Mouse (Mus musculus) fat pad, adult 2 months (tissue): ENCODE data around the gene Fkbp5.

Experiments used
- DNase-seq: peaks from one replicate; pipeline ENCODE4 v3.0.0-alpha.2; 2011; ENCODE audit warnings: low read depth, low spot score; ENCODE audit errors: extremely low read depth

The Fkbp5 gene

DNA sequence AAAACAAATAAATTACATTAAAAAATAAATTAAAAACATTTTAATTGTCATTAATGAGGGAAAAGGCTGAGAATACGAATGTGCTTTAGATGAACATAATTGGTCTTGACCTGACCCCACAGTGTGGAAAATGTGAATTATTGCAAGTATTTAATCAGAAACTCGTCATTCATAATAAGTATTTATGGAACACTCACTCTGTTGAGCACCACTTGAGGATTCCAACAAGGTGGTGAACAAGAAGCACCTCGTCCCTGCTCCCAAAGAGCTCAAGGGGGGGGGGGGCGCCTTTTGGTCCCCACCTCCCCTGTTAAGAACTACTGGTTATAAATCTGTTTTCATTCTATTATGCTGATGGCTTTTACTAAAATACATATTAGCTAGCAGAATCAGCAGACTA is 51.4 kb downstream of the Fkbp5 start:
- DNase-seq, result no peak

GRCm38 (mm10) chr17:28463701-28464443 is 53.5 kb downstream of the Fkbp5 start:
- DNase-seq, result no peak

DNA sequence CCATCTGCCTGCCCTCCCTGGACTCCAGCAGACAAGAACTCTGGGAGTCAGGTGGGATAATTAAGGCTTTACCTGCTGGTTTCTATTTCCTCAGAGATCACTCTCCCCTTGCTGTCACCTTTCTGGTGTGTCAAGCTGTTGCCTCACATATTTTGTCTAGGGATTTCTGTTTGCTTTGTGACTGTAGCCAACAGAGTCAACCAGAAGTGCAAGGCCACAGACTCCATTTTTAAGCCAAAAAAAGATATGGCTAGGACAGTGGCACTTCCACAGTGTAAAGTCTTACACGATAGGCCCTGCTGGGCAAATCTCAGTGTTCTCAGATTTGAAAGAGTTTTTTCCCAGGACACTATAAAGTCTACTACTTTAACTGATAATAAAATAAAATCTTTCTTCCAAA is 56.9 kb downstream of the Fkbp5 start:
- no peak for DNase-seq

- DNase-seq, result no peak
Measured at GRCm38 (mm10) chr17:28455098-28455497, 62.2 kb downstream of the Fkbp5 start.

- DNase-seq, result no peak
Measured at GRCm38 (mm10) chr17:28452889-28453288, 64.4 kb downstream of the Fkbp5 start.

DNA sequence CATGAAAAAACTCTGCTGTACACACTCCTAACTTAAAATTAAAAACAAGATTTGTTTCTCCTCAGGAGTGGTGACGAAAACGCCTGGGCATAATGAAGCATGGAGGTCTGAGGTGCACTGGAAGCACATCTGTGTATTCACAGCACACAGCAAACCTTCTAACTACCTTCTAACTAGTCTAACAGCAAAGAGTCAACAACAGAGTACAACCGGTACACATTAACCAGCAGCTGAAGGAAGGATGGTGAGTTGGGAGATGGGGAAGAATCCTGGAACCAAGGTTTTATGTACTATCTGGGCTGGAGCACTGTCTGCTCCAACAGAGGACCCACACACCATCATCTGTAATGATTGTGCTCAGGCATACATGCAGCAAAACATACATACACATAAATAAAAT is 65.4 kb downstream of the Fkbp5 start:
- no peak for DNase-seq

DNA sequence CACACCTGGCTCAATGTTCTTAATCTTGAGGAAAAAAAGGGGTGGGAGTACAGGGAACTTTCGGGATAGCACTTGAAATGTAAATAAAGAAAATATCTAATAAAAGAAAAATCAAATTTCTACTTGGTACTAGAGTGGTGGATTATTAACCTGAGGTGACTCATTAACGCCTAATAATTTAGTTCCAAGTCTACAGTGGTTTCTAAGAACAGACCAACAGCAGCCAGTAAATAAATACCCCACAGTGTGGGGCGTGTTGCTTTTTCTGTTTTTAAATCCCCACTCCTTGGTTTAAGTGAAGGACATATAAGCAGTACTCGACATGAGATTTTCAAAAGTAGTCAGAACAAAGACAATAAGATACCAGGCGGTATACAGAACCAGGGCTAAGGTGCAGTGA is 65.8 kb downstream of the Fkbp5 start:
- DNase-seq, result no peak

DNA sequence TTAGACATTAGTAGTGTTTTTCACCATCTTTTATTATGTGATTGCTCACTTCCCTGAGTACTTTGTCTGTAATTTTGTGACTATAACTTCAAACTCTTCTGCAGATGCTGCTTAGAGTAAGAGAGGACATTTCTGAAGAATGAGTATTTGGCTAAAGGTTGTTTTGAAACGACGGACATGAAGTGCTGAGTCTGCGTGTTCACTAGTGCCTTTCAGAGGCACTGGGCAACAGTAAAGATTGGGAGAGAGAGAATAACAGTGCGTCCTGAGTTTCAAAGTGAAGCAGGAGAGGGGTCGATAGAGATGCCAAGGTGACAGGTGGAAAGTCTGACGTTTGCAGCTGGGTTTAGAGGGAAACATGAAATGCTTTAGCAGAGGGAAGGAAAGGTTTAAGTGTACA is 69.1 kb downstream of the Fkbp5 start:
- DNase-seq, result no peak

DNA sequence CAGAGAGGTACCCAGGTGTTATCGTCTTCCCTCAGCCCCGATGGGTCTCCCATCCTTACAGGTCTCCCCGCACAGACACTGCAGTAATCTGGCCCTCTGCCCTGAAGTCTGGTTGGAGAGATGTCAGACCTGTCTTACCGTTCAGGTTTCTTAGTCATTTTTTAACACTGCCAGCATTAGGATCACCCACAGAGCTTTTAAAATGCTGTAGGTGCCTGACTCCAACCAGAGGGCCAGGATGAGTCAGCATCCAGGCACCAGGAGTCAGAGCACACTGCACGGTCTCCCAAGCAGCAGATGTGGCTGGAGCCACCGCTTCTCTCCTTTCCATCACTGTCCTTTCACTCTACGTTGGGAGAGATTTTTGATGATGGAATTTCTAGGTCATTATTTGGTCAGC is 69.5 kb downstream of the Fkbp5 start:
- DNase-seq, result peak; percentile 37

- DNase-seq, result no peak
Measured at GRCm38 (mm10) chr17:28446820-28447168, 70.5 kb downstream of the Fkbp5 start.

DNA sequence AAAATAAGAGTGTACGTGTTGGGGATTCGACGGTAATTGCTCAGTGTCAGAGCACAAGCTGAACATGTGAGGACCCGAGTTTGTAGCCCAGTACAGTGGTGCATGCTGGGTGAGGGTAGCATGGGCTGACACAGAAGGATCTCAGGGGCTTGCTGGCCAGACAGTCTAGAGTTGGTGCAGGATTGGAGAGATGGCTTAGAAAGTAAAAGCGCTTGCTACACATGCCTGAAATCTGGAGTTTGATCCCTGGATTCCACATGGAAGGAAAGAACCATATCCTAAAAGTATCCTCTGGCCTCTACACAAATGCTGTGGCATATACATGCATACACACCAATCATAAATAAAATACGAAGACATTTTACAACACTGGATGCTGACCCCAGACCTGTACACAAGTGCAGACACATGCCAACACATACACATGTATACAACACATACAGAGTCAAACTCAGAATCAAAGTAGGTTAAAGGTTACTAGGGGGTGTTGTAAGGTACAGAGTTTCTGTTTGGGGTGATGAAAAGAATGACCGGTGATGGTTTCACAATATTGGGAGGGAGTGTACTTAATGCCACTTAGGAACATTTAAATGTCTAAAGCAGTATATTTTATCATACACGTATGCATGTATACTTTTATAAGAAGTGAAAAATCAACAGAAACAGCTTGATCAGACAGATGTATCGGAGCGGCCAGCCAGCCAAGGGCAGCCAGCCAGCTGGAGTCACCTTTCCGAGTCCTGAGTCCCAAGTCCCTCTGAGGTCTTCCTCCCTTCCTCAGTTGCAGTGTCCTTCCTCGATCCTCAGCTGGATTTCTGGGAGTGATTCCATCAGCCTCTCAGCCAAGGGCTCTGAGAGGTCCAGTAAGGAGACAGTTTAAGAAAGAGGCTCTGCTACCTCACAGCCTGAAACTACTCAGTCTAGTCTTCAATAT is 71.2 kb downstream of the Fkbp5 start:
- DNase-seq, result no peak

DNA sequence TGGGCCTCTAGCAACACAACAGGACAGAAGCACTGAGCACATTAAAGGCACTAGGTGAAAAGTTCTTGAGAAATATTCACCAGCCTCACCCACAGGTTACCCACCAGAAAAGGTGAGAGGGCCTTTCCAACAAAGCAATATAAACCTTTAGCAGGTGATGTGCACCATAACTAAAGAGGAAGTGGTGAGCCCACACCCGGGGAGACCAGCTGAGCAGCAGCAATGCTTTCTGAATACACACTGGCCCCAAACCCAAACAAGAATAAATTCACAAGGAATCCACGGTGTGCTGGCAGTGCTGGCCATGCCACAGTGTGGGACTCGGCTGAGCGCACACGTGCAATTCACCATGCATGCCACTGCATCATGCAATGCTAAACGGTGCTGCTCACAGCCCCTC is 74.7 kb downstream of the Fkbp5 start:
- no peak for DNase-seq

DNA sequence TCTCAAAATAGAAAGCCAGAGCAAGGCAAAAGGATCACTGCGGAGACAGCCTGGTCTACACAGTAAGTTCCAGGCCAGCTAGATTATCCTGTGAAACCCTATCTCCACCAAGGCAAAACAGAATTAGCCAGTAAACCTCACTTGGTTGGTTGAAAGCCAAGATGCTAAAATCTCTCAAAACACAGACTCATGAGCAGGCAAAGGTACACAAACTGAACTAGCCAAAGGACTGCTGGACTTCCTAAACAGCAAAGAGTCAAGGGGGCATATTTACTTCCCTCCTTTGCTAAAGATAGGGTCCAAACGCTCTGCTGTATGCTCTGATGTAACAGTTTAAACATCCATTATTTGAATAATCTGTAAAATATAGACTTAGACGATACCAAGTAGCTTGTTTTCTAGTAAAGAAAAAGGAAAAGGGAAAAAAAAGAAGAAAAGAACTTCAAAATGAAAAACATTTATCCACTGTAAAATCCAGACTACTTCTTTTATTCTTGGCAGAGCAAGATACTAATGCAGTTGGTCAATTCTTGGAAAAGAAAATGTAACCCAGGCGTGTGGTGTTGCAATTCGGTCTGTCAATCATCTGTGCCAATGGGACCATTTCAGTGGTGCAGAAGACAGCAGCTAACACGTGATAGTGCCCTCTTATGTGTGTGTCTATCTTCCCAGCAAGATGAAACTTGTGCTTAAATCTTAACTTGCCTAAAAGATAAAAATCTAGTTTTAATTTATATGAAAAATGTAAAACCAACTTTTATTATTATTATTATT is 78.8 kb downstream of the Fkbp5 start:
- DNase-seq, result no peak

DNA sequence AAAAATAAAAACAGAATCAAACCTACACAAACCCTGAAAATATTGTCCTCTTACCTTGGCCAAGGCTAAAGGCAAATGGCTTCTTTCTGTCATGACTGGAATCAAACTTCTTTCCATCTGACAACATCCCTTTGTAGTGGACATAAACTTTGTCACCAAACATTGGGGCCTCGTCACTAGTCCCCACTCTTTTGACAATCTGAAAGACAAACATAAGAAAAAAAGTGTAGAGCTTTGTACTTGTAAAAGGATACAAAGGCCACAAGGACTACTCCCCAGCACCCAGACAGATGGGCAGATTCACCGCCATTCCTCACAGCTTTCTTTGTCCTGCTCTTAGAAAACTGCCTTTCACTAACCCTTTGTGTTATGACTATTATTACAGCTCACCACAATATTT is 79.4 kb downstream of the Fkbp5 start:
- DNase-seq, result no peak

DNA sequence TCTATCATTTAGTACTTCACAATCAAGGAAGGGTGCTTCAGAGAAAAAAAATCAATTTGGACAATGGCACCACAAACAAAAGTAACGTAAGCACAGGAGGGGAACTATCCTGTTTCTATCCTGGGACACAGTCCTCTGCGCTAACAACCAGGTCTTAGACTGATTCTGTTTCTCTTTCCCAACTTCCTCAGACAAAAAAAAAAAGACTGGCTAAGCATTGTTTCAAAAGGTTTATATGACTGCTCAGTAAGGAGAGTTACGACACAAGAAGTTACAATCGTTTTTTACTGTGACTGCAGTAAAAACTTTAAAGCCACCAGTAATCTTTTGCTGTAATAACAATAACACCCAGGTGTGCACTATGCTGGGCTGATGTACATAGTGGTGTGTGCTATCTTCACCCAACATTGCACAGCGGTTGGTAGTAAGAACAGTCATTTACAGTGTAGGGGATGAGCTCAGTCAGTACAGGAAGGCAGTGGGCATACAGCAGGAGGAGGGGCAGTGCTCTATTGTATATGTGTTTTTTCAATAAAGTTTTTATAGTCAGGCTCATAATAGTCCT is 82.3 kb downstream of the Fkbp5 start:
- no peak for DNase-seq

- DNase-seq, result no peak
Measured at GRCm38 (mm10) chr17:28433029-28433428, 84.3 kb downstream of the Fkbp5 start.

- DNase-seq, result no peak
Measured at GRCm38 (mm10) chr17:28431931-28432335, 85.4 kb downstream of the Fkbp5 start.

- DNase-seq, result no peak
Measured at GRCm38 (mm10) chr17:28431038-28431437, 86.3 kb downstream of the Fkbp5 start.

DNA sequence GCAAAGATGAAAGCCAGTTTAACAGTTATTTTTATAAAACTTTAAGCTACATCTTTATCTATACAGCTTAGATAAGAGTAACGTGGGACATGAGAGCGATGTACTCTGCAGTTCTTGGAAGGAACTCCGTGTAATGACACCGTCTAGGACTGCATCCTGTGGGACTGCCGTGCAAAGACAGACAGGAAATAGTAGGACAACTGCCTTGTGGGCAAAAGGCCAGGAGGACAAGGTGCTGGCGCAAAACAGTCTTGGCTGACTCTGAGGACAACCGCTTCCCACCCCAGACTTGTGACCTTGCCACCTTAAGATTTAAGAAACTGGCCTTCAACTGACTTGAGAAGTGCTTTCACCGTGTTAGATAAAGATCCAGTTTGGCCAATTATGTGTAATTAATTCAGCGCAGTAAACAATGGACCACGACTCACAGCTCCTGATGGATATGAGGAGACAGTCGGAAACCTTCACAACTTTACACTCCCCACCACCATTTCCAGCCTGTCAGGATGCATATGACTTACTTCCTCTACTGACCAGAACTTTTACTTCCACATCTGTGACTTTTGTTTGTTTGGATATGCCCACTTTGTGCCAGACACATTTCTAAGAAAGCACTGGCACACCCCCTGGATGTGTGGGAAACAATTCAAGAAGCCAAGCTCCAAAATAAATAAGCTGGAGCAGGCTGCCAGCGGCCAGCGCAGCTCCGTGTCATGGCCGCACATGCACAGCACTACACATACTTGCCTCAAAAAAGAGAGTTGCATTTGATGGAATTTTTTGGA is 88.7 kb downstream of the Fkbp5 start:
- no peak for DNase-seq

DNA sequence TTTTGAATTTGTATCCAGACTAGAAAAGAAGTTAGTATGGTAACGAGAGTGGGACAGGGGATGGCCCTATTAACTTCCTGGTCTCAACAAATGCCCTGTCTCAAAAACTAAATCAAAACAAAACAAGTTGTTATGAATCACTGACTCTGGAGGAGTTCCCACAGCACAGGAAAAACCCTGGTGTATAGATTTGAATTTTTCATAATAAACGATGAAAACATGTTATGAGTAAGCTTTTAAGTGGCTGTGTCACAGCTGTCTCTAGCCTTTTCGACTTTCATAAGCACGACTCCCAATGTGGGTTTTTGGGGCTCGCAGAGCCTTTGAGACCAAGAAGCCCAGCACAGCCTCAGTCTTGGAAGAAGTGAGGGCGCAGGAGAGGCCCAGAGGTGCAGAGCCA is 89.7 kb downstream of the Fkbp5 start:
- no peak for DNase-seq
